Comparison of ENCODE assay signal across 9 mouse cellular contexts in genomic region chr11:97432015-97432414, GRCm38 (mm10). TPM values are rescaled to one million over a fixed set of nuclear protein-coding genes. Genes with fewer than 3 reads are reported as not detected.
DNase-seq lines count a peak whose midpoint lies in the region; ATAC-seq and TF ChIP-seq lines count a peak whose summit lies in the region.
"Had no signal": no experiment of that assay in that cellular context is flagged by ENCODE, and none has a peak within 500 bp of the region (broad histone marks: within the 10 kb centered on the region; RNA-seq: fewer than 3 reads in every experiment).

No protein-coding gene starts in this region.

- H3K27me3 ChIP-seq in kidney, postnatal 0 days (ENCODE audit: insufficient read depth, low read length): no peaks in the 10 kb centered on the region
- H3K27me3 ChIP-seq in heart, postnatal 0 days (ENCODE audit: control insufficient read depth, insufficient read depth, low read length): no peaks in the 10 kb centered on the region
- H3K27me3 ChIP-seq in hindbrain, embryonic 13.5 days: no peaks in the 10 kb centered on the region
- H3K27me3 ChIP-seq: neural tube, embryonic 12.5 days had no signal

- no peak overlapping the region for H3K4me3 ChIP-seq in kidney, postnatal 0 days (replicated peaks; ENCODE audit: low read depth, low read length)
- no peak overlapping the region for H3K4me3 ChIP-seq in heart, postnatal 0 days (ENCODE audit: low read depth, low read length)
- no peak overlapping the region for H3K4me3 ChIP-seq in hindbrain, embryonic 13.5 days
- H3K4me3 ChIP-seq: neural tube, embryonic 12.5 days had no signal

- no peak overlapping the region for H3K4me2 ChIP-seq in kidney, postnatal 0 days (ENCODE audit: low read length)
- H3K4me2 ChIP-seq in heart, postnatal 0 days (ENCODE audit: low read depth, low read length): no peak overlapping the region
- no peak overlapping the region for H3K4me2 ChIP-seq in hindbrain, embryonic 13.5 days
- H3K4me2 ChIP-seq: neural tube, embryonic 12.5 days had no signal

- H3K9ac ChIP-seq in kidney, postnatal 0 days (ENCODE audit: low read depth, low read length): no peak overlapping the region
- no peak overlapping the region for H3K9ac ChIP-seq in heart, postnatal 0 days (replicated peaks; ENCODE audit: low read depth, low read length)
- H3K9ac ChIP-seq in hindbrain, embryonic 13.5 days: no peak overlapping the region
- H3K9ac ChIP-seq: neural tube, embryonic 12.5 days had no signal

- no peak for TF ChIP-seq EP300 in heart, postnatal 0 days (IDR thresholded peaks at IDR 0.05; ENCODE audit: low read depth)

- TF ChIP-seq POLR2A in brain, embryonic 14.5 days (IDR thresholded peaks at IDR 0.05; ENCODE audit: borderline replicate concordance, extremely low read depth, insufficient read depth, insufficient read length, poor library complexity, severe bottlenecking): no peak

- H3K9me3 ChIP-seq in kidney, postnatal 0 days (replicated peaks; ENCODE audit: low read length): no peaks in the 10 kb centered on the region
- no peaks in the 10 kb centered on the region for H3K9me3 ChIP-seq in heart, postnatal 0 days (replicated peaks; ENCODE audit: control insufficient read depth, low read length)
- no peaks in the 10 kb centered on the region for H3K9me3 ChIP-seq in hindbrain, embryonic 13.5 days
- H3K9me3 ChIP-seq: neural tube, embryonic 12.5 days had no signal

- no peaks in the 10 kb centered on the region for H3K36me3 ChIP-seq in kidney, postnatal 0 days (ENCODE audit: insufficient read depth, low read length)
- no peaks in the 10 kb centered on the region for H3K36me3 ChIP-seq in heart, postnatal 0 days (replicated peaks; ENCODE audit: control insufficient read depth, insufficient read depth, low read length)
- H3K36me3 ChIP-seq in hindbrain, embryonic 13.5 days: no peaks in the 10 kb centered on the region
- H3K36me3 ChIP-seq: neural tube, embryonic 12.5 days had no signal

- H3K27ac ChIP-seq in kidney, postnatal 0 days: no peak overlapping the region
- H3K27ac ChIP-seq in heart, postnatal 0 days (ENCODE audit: low read depth): no peak overlapping the region
- H3K27ac ChIP-seq in hindbrain, embryonic 13.5 days: no peak overlapping the region
- H3K27ac ChIP-seq: neural tube, embryonic 12.5 days had no signal

- WGBS in kidney, postnatal 0 days: 9% methylated on average over 3 of the region's 3 CpGs
- 10% methylated on average over 3 of the region's 3 CpGs for WGBS in heart, postnatal 0 days
- 15% methylated on average over 3 of the region's 3 CpGs for WGBS in hindbrain, embryonic 13.5 days

- peak; percentile 63 for DNase-seq in kidney, postnatal 0 days (ENCODE audit: low spot score)
- DNase-seq in kidney, adult 11 months: no peak
- DNase-seq in ES-CJ7 (ENCODE audit: low read depth, low spot score): peak; percentile 83
- DNase-seq in brain, embryonic 14.5 days (ENCODE audit: low read depth): no peak
- DNase-seq in heart, postnatal 0 days (ENCODE audit: low spot score): peak; percentile 62
- DNase-seq in thymus, postnatal 4 days: peak; percentile 83

- H3K4me1 ChIP-seq in kidney, postnatal 0 days (replicated peaks; ENCODE audit: insufficient read depth, low read length): peaks cover 25% of the 10 kb centered on the region
- peaks cover 46% of the 10 kb centered on the region for H3K4me1 ChIP-seq in heart, postnatal 0 days (ENCODE audit: control insufficient read depth, insufficient read depth)
- peaks cover 38% of the 10 kb centered on the region for H3K4me1 ChIP-seq in hindbrain, embryonic 13.5 days (replicated peaks)

- peak; percentile 95 for TF ChIP-seq CTCF in kidney, postnatal 0 days (IDR thresholded peaks at IDR 0.05; ENCODE audit: low read depth)
- TF ChIP-seq CTCF in brain, embryonic 14.5 days (IDR thresholded peaks at IDR 0.05; ENCODE audit: borderline replicate concordance, extremely low read depth, insufficient read depth, insufficient read length): peak; percentile 86
- TF ChIP-seq CTCF in heart, postnatal 0 days (IDR thresholded peaks at IDR 0.05; ENCODE audit: low read depth): peak; percentile 92

- ATAC-seq in kidney, postnatal 0 days (replicated peaks; ENCODE audit: low FRiP score, low read depth): no peak
- no peak for ATAC-seq in heart, postnatal 0 days (ENCODE audit: insufficient read depth, low read depth)
- ATAC-seq in megakaryocyte, adult 5-6 weeks (ENCODE audit: poor library complexity, severe bottlenecking): peak; percentile 22; the same call in 1 of the 2 replicates
- ATAC-seq in hindbrain, embryonic 13.5 days (ENCODE audit: low FRiP score): no peak

RNA-seq across cellular contexts. Expression of gene Arhgap23, which starts 16.7 kb away (rescaled TPM):
- 5.4 and 5.7 TPM in 2 replicates for polyA plus RNA-seq in kidney, postnatal 0 days (2015; fragmentation: Nextera tagmentation; extraction: Ambion mirVana)
- 25.3 and 35.8 TPM in 2 replicates for polyA plus RNA-seq in brain, embryonic 14.5 days (2012; rRNA removed)
- 44.0 and 53.5 TPM in 2 replicates for total RNA-seq in heart, postnatal 0 days (2014; rRNA removed; ENCODE audit: low replicate concordance)
- 3.7 and 3.8 TPM in 2 replicates for polyA plus RNA-seq in heart, postnatal 0 days (2015; fragmentation: Nextera tagmentation; extraction: Ambion mirVana)
- 7.7 and 9.8 TPM in 2 replicates for total RNA-seq in megakaryocyte, adult 5-6 weeks (2015)
- total RNA-seq in megakaryocyte, adult 5-6 weeks (2017): 5.8 and 9.4 TPM in 2 replicates
- 6.6 and 6.7 TPM in 2 replicates for polyA plus RNA-seq in hindbrain, embryonic 13.5 days (2015; fragmentation: Nextera tagmentation; extraction: Ambion mirVana)

Comparison
In these comparisons a context has a peak if more than half of its experiments do, and no peak if none do; other contexts are left out.
1. DNase-seq: peak in kidney, postnatal 0 days (single experiment), ES-CJ7 (single experiment), heart, postnatal 0 days (single experiment) and thymus, postnatal 4 days (single experiment); none in kidney, adult 11 months (single experiment) and brain, embryonic 14.5 days (single experiment).
2. Peak in every context shown above with its lines, with median percentiles within 50 percentile points of each other: CTCF ChIP-seq.